9 mouse cellular contexts compared by ENCODE assay signal in genomic region chr13:20353862-20354603, GRCm38 (mm10).
A peak's percentile ranks its signal among the peaks of the same experiment; 100 is the strongest.
DNase-seq lines count a peak whose midpoint lies in the region; ATAC-seq lines count a peak whose summit lies in the region.
"Had no signal": no experiment of that assay in that cellular context is flagged by ENCODE, and none has a peak within 500 bp of the region (broad histone marks: within the 10 kb centered on the region; RNA-seq: fewer than 3 reads in every experiment).

No protein-coding gene starts in this region.

- no peaks in the 10 kb centered on the region for H3K27me3 ChIP-seq in midbrain, embryonic 13.5 days
- no peaks in the 10 kb centered on the region for H3K27me3 ChIP-seq in kidney, embryonic 15.5 days

- no peaks in the 10 kb centered on the region for H3K9me3 ChIP-seq in midbrain, embryonic 13.5 days
- no peaks in the 10 kb centered on the region for H3K9me3 ChIP-seq in kidney, embryonic 15.5 days (replicated peaks)

- no peaks in the 10 kb centered on the region for H3K36me3 ChIP-seq in midbrain, embryonic 13.5 days
- H3K36me3 ChIP-seq in kidney, embryonic 15.5 days = no peaks in the 10 kb centered on the region

- H3K4me2 ChIP-seq in midbrain, embryonic 13.5 days (replicated peaks) = 0 out of 2 replicates have a peak overlapping the region, but pooled peaks have one; percentile 1
- H3K4me2 ChIP-seq in kidney, embryonic 15.5 days = no peak overlapping the region
- H3K4me2 ChIP-seq: liver, embryonic 11.5 days had no signal

- 42% methylated on average over 10 of the region's 10 CpGs for WGBS in midbrain, embryonic 13.5 days
- 44% methylated on average over 10 of the region's 10 CpGs for WGBS in kidney, embryonic 15.5 days

- no peak overlapping the region for H3K4me3 ChIP-seq in midbrain, embryonic 13.5 days (replicated peaks)
- no peak overlapping the region for H3K4me3 ChIP-seq in kidney, embryonic 15.5 days (replicated peaks)

- H3K9ac ChIP-seq in midbrain, embryonic 13.5 days (replicated peaks) = no peak overlapping the region
- no peak overlapping the region for H3K9ac ChIP-seq in kidney, embryonic 15.5 days

- no peak for DNase-seq in frontal cortex, postnatal 25 days (ENCODE audit: low spot score in 2 of 2)
- peak; percentile 11 for DNase-seq in MN1 (ENCODE audit: low spot score)
- peak; percentile 21 to 23 for DNase-seq in frontal cortex, postnatal 14 days (ENCODE audit: low spot score in 2 of 2)
- DNase-seq in gastrocnemius, postnatal 36 days = no peak
- DNase-seq in cerebellum, adult 9-10 months = no peak

- peak; percentile 54 for ATAC-seq in frontal cortex, adult (ENCODE audit: low TSS enrichment)
- peak; percentile 71 for ATAC-seq in midbrain, embryonic 13.5 days
- ATAC-seq in kidney, embryonic 15.5 days (replicated peaks; ENCODE audit: low FRiP score) = no peak

- peaks cover 23% of the 10 kb centered on the region for H3K4me1 ChIP-seq in midbrain, embryonic 13.5 days (replicated peaks)
- no peaks in the 10 kb centered on the region for H3K4me1 ChIP-seq in kidney, embryonic 15.5 days

- H3K27ac ChIP-seq in midbrain, embryonic 13.5 days = peak overlapping the region; percentile 74
- H3K27ac ChIP-seq in kidney, embryonic 15.5 days = no peak overlapping the region

- intact Hi-C loops in gastrocnemius, postnatal 36 days (cut with DNase I) = no loop called here

Comparison
In these comparisons a context has a peak if more than half of its experiments do, and no peak if none do; other contexts are left out.
1. DNase-seq: peak in MN1 (single experiment) and frontal cortex, postnatal 14 days (2 of 2); none in frontal cortex, postnatal 25 days (0 of 2), gastrocnemius, postnatal 36 days (0 of 2) and cerebellum, adult 9-10 months (single experiment).